Mouse (Mus musculus): Measurements from ENCODE around the gene Xk. TPM values are rescaled to one million over a fixed set of nuclear protein-coding genes. Genes with fewer than 3 reads are reported as not detected.

Xk gene
- polyA plus RNA-seq (2017; shearing (Covaris generic)): 4.4 TPM

GRCm38 (mm10) chrX:9272460-9273361 is at the start of gene Xk:
Xk (plus strand) TSS chrX:9272756.

DNA sequence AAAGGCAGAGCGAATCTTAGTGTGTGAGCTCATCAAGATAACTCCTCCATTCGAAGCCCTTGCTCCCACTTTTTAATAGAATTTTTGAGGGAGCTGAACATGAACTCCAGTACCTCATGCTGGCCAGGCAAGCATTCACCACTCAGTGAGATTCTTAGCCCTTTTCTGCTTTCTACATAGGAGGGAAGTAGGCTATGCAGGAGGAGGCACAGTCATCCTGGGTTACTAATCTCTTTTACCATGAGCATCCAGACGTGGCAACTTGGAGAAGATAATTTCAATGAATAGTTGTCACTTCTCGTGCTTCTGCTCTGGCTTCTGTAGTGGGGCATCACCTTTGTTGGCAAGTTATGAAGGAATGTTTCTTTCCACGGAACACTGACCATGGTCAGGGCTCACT is 15.8 kb upstream of the Xk start, which contains the start of gene Gm14862:
Gene Gm14862 (minus strand): TSS at position 134 of the 400 bp plus-strand sequence.

DNA sequence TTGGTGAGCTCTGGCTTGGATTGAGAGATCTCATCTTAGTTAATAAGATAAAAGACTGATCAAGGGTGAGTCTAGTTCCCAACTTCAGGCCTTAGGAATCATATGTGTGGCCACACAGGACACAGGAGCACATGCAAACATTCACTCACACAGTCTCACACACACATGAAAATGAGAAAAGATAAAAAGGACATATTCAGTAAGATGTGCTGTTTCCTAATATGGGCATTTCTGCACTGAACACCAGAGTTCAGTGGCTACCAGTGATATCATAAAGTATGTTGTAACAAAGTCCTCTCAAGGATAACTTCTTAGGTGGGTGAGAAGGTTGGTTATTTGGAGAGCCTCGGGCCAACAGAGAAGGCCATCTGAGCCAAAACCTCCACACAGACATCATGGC is 10.9 kb downstream of the Xk start, which contains the start of gene H2al1m:
Gene H2al1m (plus strand): TSS at position 301 of the 400 bp plus-strand sequence.

DNA sequence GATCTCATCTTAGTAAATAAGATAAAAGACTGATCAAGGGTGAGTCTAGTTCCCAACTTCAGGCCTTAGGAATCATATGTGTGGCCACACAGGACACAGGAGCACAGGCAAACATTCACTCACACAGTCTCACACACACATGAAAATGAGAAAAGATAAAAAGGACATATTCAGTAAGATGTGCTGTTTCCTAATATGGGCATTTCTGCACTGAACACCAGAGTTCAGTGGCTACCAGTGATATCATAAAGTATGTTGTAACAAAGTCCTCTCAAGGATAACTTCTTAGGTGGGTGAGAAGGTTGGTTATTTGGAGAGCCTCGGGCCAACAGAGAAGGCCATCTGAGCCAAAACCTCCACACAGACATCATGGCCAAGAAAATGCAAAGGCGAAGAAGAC is 77.8 kb downstream of the Xk start, which contains the start of gene H2al1k:
Gene H2al1k (plus strand): TSS at position 301 of the 400 bp plus-strand sequence.

Other genes with a start within 250 kb of the Xk start
- not detected for gene Fthl17e, start 239.3 kb upstream of the Xk start, polyA plus RNA-seq (2017; shearing (Covaris generic))
- not detected for gene Fthl17f, start 209.7 kb upstream of the Xk start, polyA plus RNA-seq (2017; shearing (Covaris generic))
- not detected for gene 4930402K13Rik, start 168.2 kb upstream of the Xk start, polyA plus RNA-seq (2017; shearing (Covaris generic))
- gene Lancl3, start 72.9 kb upstream of the Xk start, polyA plus RNA-seq (2017; shearing (Covaris generic)): 12.5 TPM
- gene Gm14862, start 15.9 kb upstream of the Xk start, polyA plus RNA-seq (2017; shearing (Covaris generic)): 0.74 TPM
- gene H2al1m, start 11.0 kb downstream of the Xk start, polyA plus RNA-seq (2017; shearing (Covaris generic)): 1.1 TPM
- not detected for gene H2al1k, start 77.9 kb downstream of the Xk start, polyA plus RNA-seq (2017; shearing (Covaris generic))
- 0.26 TPM for gene Cybb, start 215.0 kb downstream of the Xk start, polyA plus RNA-seq (2017; shearing (Covaris generic))

All from effector memory CD4-positive, alpha-beta T cell, adult 7 months (primary cell).